Mouse (Mus musculus) stomach, postnatal 0 days (tissue): ENCODE results near the gene Mkln1.

Experiments used
- CTCF ChIP-seq: IDR thresholded peaks from 2 replicates; pipeline ENCODE4 v1.5.1; 2016; ENCODE audit warnings: antibody characterized with exemption, low read depth, mild to moderate bottlenecking, moderate library complexity
- EP300 ChIP-seq: optimal IDR thresholded peaks from 2 replicates; pipeline ENCODE3; 2016; ENCODE audit warnings: antibody characterized with exemption

GRCm38 (mm10) chr6:31523657-31524056 is 125.1 kb downstream of the Mkln1 start:
- no peak for TF ChIP-seq CTCF
- no peak for TF ChIP-seq EP300
